Mouse (Mus musculus) intestine, postnatal 0 days (tissue): ENCODE data around the gene Pycr2. TPM values are rescaled to one million over a fixed set of nuclear protein-coding genes. Genes with fewer than 3 reads are reported as not detected.

ENCODE experiments used
- ATAC-seq: fragments of 200-750 bp; cut with Nextera tagmentation; 2 replicates; pipeline ENCODE4 v1.8.0; 2017; ENCODE audit warnings: mild to moderate bottlenecking, moderate TSS enrichment, moderate library complexity
- H3K27ac ChIP-seq: fragments of 300-500 bp; sonication (generic); 2 replicates; pipeline ENCODE4 v1.5.1; 2014; ENCODE audit warnings: mild to moderate bottlenecking, low read depth, low read length, moderate library complexity
- H3K27me3 ChIP-seq: fragments of 300-500 bp; sonication (generic); replicated peaks from 2 replicates; pipeline ENCODE4 v1.6.1; 2014; ENCODE audit warnings: low read length, mixed read lengths; ENCODE audit not compliant: control insufficient read depth, insufficient read depth
- H3K36me3 ChIP-seq: fragments of 300-500 bp; sonication (generic); 2 replicates; pipeline ENCODE4 v1.6.1; 2014; ENCODE audit warnings: mild to moderate bottlenecking, moderate library complexity; ENCODE audit not compliant: control insufficient read depth, insufficient read depth
- H3K4me1 ChIP-seq: fragments of 300-500 bp; sonication (generic); replicated peaks from 2 replicates; pipeline ENCODE4 v1.6.1; 2014; ENCODE audit warnings: antibody characterized with exemption, low read length, mixed read lengths; ENCODE audit not compliant: control insufficient read depth, insufficient read depth
- H3K4me2 ChIP-seq: fragments of 300-500 bp; sonication (generic); replicated peaks from 2 replicates; pipeline ENCODE4 v1.6.1; 2014; ENCODE audit warnings: low read depth, mild to moderate bottlenecking, moderate library complexity
- H3K4me3 ChIP-seq: fragments of 300-500 bp; sonication (generic); 2 replicates; pipeline ENCODE4 v1.5.1; 2014; ENCODE audit warnings: low read depth, low read length
- H3K9ac ChIP-seq: fragments of 300-500 bp; sonication (generic); 2 replicates; pipeline ENCODE4 v1.6.1; 2014; ENCODE audit warnings: mild to moderate bottlenecking, low read depth, low read length
- H3K9me3 ChIP-seq: fragments of 300-500 bp; sonication (generic); 2 replicates; pipeline ENCODE4 v1.6.1; 2016; ENCODE audit warnings: mixed run types; ENCODE audit not compliant: control insufficient read depth
- CTCF ChIP-seq: sonication (generic); IDR thresholded peaks from 2 replicates; pipeline ENCODE4 v1.5.1; 2016; ENCODE audit warnings: low read depth, mild to moderate bottlenecking, control low read depth, antibody characterized with exemption, moderate library complexity
- WGBS: fragments of 180-500 bp; shearing (Covaris S2); extraction: QIAGEN DNeasy Blood & Tissue Kit; methylation state at CpG from one replicate; pipeline ENCODE4 v1.1.7; 2014; 5-methylcytosine and 5-hydroxymethylcytosine counted together
- polyA plus RNA-seq: library from polyadenylated mRNA; unstranded; fragments of >200 nt; fragmentation: Nextera tagmentation; extraction: Ambion mirVana; gene quantifications from 2 replicates; pipeline ENCODE4 v1.2.1, GENCODE M21; 2015

Pycr2 gene
- polyA plus RNA-seq, 1 experiment from 2014 or later = 26.3 TPM

- 91% methylated on average over 24 of the region's 24 CpGs for WGBS
- no peak overlapping the region for H3K27ac ChIP-seq
- H3K9me3 ChIP-seq = no peaks in the 10 kb centered on the region
- no peak overlapping the region for H3K4me2 ChIP-seq
- no peaks in the 10 kb centered on the region; the same call in 1 of the 2 replicates for H3K4me1 ChIP-seq
- no peak overlapping the region for H3K4me3 ChIP-seq
- no peaks in the 10 kb centered on the region for H3K27me3 ChIP-seq
- H3K36me3 ChIP-seq = peaks cover 13% of the 10 kb centered on the region
- TF ChIP-seq CTCF = no peak
- no peak for ATAC-seq
- H3K9ac ChIP-seq = no peak overlapping the region
Observed at GRCm38 (mm10) chr1:180906461-180907147, 2.5 kb downstream of the Pycr2 start.

DNA sequence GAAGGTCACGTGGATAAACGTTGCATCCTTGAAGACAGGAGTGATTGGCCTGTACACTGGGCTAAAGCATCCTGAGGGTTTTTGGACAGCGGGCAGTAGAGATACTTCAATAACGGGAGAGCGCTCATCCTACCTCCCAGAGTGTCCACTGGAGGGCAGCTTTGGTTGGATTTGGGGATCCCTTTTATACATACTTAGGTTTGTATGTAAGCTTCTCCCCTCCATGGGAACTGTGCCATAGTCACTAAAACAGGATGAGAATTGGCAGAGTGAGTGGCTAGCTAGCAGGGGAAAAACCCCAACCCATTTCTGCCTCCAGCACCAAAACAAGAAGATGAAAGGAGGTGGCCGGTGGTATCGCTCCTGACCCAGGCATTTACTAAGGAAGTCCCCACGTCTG is 7.0 kb downstream of the Pycr2 start:
- ATAC-seq = no peak
- no peak overlapping the region for H3K27ac ChIP-seq
- H3K4me2 ChIP-seq = 0 out of 2 replicates have a peak overlapping the region, but pooled peaks have one; percentile 31
- H3K9ac ChIP-seq = no peak overlapping the region
- peak; percentile 65 for TF ChIP-seq CTCF
- no peaks in the 10 kb centered on the region for H3K27me3 ChIP-seq
- H3K4me3 ChIP-seq = no peak overlapping the region
- H3K4me1 ChIP-seq = no peaks in the 10 kb centered on the region
- WGBS = 57% methylated on average over 8 of the region's 8 CpGs
- H3K36me3 ChIP-seq = peaks cover 13% of the 10 kb centered on the region
- no peaks in the 10 kb centered on the region for H3K9me3 ChIP-seq

DNA sequence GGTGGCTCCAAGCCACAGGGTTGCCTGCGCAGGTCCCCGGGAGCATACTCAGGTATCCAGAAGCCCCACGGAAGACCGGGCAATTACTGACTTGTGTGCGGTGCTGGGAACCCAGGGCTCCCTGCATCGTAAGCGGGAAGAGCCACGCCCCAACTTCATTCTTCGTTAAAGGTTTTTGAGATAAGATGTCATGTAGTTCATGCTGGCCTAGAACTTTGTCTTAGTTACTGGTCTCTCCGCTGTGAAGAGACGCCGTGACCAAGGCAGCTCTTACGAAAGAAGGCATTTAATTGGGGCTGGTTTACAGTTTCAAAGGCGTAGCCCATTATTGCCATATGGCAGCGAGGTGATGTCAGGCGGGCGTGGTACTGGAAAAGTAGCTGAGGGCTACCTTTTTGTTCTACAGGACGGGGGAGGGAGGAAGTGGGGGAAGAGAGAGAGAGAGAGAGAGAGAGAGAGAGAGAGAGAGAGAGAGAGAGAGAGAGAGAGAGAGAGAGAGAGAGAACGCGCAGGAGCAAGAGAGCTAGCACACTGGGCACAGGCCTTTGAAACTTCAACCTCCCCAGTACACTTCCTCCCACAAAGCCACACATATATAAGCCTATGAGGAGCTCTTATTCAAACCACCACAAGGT is 7.7 kb downstream of the Pycr2 start:
- H3K4me3 ChIP-seq = no peak overlapping the region
- H3K36me3 ChIP-seq = peaks cover 10% of the 10 kb centered on the region
- H3K27ac ChIP-seq = 0 out of 2 replicates have a peak overlapping the region, but pooled peaks have one; percentile 24
- H3K27me3 ChIP-seq = no peaks in the 10 kb centered on the region
- H3K4me1 ChIP-seq = no peaks in the 10 kb centered on the region
- ATAC-seq = peak; percentile 85
- peak overlapping the region; percentile 31; the same call in 1 of the 2 replicates for H3K4me2 ChIP-seq
- no peaks in the 10 kb centered on the region for H3K9me3 ChIP-seq
- H3K9ac ChIP-seq = no peak overlapping the region
- WGBS = 30% methylated on average over 20 of the region's 20 CpGs
- no peak for TF ChIP-seq CTCF

- Histone ChIP-seq H3K36me3 (0 out of 2 replicates have a peak, but pooled peaks cover 2% of the 10 kb centered on the region), H3K27me3 (no peaks in the 10 kb centered on the region)
- WGBS = 83% methylated on average over 5 of the region's 5 CpGs
Observed at GRCm38 (mm10) chr1:180912792-180913191, 8.7 kb downstream of the Pycr2 start.

DNA sequence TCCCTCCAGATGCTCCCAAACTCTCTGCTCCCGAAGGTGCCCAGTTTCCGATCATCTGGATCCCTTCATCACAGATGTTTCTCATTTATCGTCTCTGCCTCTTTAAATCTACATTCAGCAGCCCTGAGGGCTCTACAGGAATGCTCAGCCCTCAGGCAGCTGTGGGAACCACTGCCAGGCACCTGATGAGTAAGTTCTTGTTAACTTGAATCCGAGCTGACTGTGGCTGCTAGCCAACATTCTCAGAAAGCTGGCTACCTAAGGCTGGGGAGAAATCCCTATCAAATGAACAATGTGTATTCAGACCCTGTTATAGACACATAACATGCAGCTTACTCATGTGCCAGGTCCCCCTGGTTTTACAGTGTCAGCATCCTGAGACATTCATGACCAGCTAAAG is 9.7 kb downstream of the Pycr2 start:
- Histone ChIP-seq H3K4me2 (no peak overlapping the region), H3K36me3 (no peaks in the 10 kb centered on the region), H3K27me3 (no peaks in the 10 kb centered on the region), H3K9me3 (no peaks in the 10 kb centered on the region), H3K4me1 (no peaks in the 10 kb centered on the region), H3K27ac (no peak overlapping the region), H3K9ac (no peak overlapping the region), H3K4me3 (no peak overlapping the region)
- no peak for TF ChIP-seq CTCF
- WGBS = 66% methylated on average over 4 of the region's 4 CpGs
- ATAC-seq = no peak

More at GRCm38 (mm10) chr1:180912792-180913191, 8.7 kb downstream of the Pycr2 start:
- H3K4me3 ChIP-seq = no peak overlapping the region
- no peak for TF ChIP-seq CTCF
- H3K9ac ChIP-seq = no peak overlapping the region
- no peak overlapping the region for H3K4me2 ChIP-seq
- H3K9me3 ChIP-seq = no peaks in the 10 kb centered on the region
- no peak overlapping the region for H3K27ac ChIP-seq
- ATAC-seq = no peak
- no peaks in the 10 kb centered on the region for H3K4me1 ChIP-seq

DNA sequence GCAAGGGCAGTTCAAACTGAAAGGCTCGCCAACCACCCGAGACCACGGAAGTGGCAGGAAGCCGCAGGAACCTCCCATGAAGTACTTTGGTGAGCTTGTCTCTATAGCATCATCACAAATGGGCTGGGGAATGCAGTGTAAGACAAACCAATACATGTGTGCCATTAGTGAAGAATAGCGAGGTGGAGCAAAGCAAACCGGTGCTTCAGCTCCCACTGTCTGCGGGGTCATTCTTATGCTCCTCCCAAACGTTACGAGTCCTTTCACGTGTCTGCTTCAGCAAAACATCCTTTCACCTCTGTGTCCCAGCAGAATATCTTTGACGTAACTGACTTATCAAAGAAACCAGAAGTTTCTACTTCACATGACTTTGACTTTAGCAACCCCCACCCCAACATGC is 12.3 kb downstream of the Pycr2 start:
- ATAC-seq = no peak
- no peaks in the 10 kb centered on the region for H3K36me3 ChIP-seq
- 90% methylated on average over 11 of the region's 11 CpGs for WGBS
- no peaks in the 10 kb centered on the region for H3K9me3 ChIP-seq
- H3K4me2 ChIP-seq = no peak overlapping the region
- H3K27ac ChIP-seq = no peak overlapping the region
- H3K9ac ChIP-seq = no peak overlapping the region
- H3K27me3 ChIP-seq = no peaks in the 10 kb centered on the region
- no peak for TF ChIP-seq CTCF
- H3K4me3 ChIP-seq = no peak overlapping the region
- H3K4me1 ChIP-seq = no peaks in the 10 kb centered on the region
